Mouse (Mus musculus) heart, adult 8-10 months (tissue): ENCODE measurements at regions not wholly inside any gene's neighbourhood (a gene's known extent, or its start where the extent isn't known, plus 50 kb on each side); places are given as distances from the start of the nearest gene placed in this dataset.

Experiments used
- DNase-seq: peaks from one replicate; pipeline ENCODE4 v3.0.0; 2022; ENCODE audit warnings: low spot score

GRCm38 (mm10) chr12:96201855-96202254 lies 509.8 kb downstream of the Flrt2 start:
- DNase-seq: no peak

- no peak for DNase-seq
These were observed 534.4 kb downstream of the Flrt2 start for GRCm38 (mm10) chr12:96226446-96226845.

- no peak for DNase-seq
These were observed 536.7 kb downstream of the Flrt2 start for GRCm38 (mm10) chr12:96228714-96229113.

- no peak for DNase-seq
These were observed 543.5 kb downstream of the Flrt2 start for GRCm38 (mm10) chr12:96235510-96235909.

- no peak for DNase-seq
These were observed 544.0 kb downstream of the Flrt2 start for GRCm38 (mm10) chr12:96235996-96236525.

- no peak for DNase-seq
These were observed 547.6 kb downstream of the Flrt2 start for GRCm38 (mm10) chr12:96239642-96240041.

- DNase-seq: no peak
These were observed 570.0 kb downstream of the Flrt2 start for GRCm38 (mm10) chr12:96261978-96262377.

GRCm38 (mm10) chr12:96275894-96276293 lies 583.9 kb downstream of the Flrt2 start:
- DNase-seq: no peak

- peak; percentile 4 for DNase-seq
These were observed 619.1 kb downstream of the Flrt2 start for GRCm38 (mm10) chr12:96311137-96311536.

- DNase-seq: no peak
These were observed 631.2 kb downstream of the Flrt2 start for GRCm38 (mm10) chr12:96323061-96323786.

- DNase-seq: no peak
These were observed 659.1 kb downstream of the Flrt2 start for GRCm38 (mm10) chr12:96351143-96351542.

GRCm38 (mm10) chr12:96378924-96379323 lies 686.9 kb downstream of the Flrt2 start:
- DNase-seq: no peak

GRCm38 (mm10) chr12:96419104-96419503 lies 727.1 kb downstream of the Flrt2 start:
- no peak for DNase-seq

GRCm38 (mm10) chr12:96419567-96419966 lies 727.5 kb downstream of the Flrt2 start:
- DNase-seq: no peak

GRCm38 (mm10) chr12:96427589-96427988 lies 735.6 kb downstream of the Flrt2 start:
- DNase-seq: no peak

GRCm38 (mm10) chr12:96442546-96442945 lies 750.5 kb downstream of the Flrt2 start:
- no peak for DNase-seq

- DNase-seq: no peak
These were observed 761.3 kb downstream of the Flrt2 start for GRCm38 (mm10) chr12:96453374-96453773.

GRCm38 (mm10) chr12:96476344-96476743 lies 784.3 kb downstream of the Flrt2 start:
- DNase-seq: no peak

- DNase-seq: no peak
These were observed 796.5 kb downstream of the Flrt2 start for GRCm38 (mm10) chr12:96488448-96488960.

GRCm38 (mm10) chr12:96509658-96510057 lies 817.6 kb downstream of the Flrt2 start:
- no peak for DNase-seq

GRCm38 (mm10) chr12:96558824-96559223 lies 866.8 kb downstream of the Flrt2 start:
- no peak for DNase-seq

GRCm38 (mm10) chr12:96594845-96595244 lies 902.8 kb downstream of the Flrt2 start:
- no peak for DNase-seq

GRCm38 (mm10) chr12:96615134-96615533 lies 923.1 kb downstream of the Flrt2 start:
- no peak for DNase-seq
